Mouse (Mus musculus) c-Kit-negative CD71-positive TER-119-positive erythroid progenitor cells, embryonic 14.5 days (primary cell): ENCODE measurements around the gene Galt.
"Not testable (repeated sequence)": the region's sequence is repeated elsewhere in the genome, so short reads cannot be mapped to it uniquely, and the experiment has no call there.

Experiments used
- DNase-seq: peaks from one replicate; pipeline ENCODE4 v3.0.0-alpha.2; 2013; ENCODE audit warnings: low read depth, low spot score

Gene Galt

DNA sequence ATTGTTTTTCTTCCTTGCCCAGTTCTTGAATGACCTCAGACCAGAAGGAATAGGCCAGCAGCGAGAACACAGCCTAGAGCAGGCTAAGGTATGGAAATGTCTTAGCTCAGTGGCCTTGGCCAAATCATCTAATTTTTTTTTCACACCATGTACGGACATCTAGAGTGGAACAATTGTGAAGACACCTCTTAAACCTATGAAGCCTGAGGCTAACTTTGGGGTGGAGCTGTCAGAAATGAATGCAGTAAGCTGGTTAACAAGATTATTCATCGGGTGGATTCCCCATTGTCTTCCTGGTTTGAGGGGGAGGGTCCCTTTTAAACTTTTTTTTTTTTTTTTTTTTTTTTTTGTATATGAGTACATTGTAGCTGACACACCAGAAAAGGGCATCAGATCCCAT is 19.5 kb downstream of the Galt start:
- DNase-seq: not testable (repeated sequence)

DNA sequence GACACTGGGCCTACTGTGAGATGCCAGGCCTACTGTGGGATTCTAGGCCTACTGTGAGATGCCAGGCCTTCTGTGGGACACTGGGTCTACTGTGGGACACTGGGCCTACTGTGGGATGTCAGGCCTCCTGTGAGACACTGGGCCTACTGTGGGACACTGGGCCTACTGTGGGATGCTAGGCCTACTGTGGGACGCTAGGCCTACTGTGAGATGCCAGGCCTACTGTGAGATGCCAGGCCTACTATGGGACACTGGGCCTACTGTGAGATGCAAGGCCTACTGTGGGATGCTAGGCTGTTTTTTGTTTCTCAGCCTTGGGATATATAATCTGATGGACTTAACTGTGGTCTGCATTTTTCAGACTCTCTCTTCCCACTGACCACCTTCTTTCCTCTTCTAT is 20.8 kb downstream of the Galt start:
- not testable (repeated sequence) for DNase-seq

DNA sequence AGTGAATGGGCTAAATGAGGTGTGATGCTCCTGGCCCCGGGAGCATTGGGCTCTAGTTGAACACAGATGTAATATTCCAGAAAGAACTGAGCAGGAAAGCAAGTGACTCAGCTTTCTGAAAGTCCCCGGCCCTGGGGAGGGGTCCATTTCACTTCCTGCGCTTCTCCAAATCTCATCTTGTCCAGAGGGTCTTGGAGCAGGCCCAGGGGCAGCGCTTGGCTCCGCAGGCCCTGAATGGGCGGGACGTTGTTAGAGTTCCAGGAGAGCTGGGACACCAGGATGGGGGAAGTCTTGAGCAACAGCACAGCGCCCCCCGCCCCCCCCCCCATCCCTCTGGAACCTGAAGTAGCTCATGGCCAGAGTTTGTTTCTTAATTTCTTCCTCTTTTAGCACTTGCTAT is 26.2 kb downstream of the Galt start:
- not testable (repeated sequence) for DNase-seq

DNA sequence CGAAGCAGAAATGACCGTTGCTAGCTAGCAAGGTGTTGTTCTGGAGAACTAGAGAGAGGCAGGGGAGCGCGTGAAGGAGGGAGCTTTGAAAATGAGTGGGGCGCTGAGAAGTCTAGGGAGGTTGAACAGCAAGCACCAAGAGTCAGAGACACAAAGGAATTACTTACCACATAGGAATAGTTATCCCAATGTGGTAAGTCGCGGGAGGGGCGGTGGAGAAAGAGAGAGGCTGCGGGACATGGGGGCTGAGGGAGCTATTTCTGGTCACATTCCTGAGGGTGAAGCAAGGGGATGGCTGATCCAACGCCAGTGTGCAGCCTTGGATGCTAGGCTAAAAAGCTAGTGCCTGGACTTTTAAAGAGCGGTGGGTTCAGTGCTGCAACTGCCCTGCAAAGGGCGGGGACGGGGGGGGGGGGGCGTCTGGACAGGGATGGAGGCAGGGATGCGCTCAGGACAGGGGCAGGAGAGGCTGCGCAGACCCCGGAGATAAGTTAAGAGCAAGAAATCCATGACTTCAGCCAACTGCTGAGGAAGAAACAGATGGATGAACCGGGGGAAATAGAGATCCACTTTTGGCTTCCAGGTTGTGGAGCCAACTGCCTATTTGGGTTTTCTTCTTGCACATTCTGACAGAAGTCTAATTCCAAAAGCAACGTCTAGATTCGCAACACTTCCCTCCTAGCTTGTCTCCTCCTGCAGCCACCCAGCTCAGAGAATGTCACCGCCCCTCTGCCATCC is 26.9 kb downstream of the Galt start:
- DNase-seq: not testable (repeated sequence)

DNA sequence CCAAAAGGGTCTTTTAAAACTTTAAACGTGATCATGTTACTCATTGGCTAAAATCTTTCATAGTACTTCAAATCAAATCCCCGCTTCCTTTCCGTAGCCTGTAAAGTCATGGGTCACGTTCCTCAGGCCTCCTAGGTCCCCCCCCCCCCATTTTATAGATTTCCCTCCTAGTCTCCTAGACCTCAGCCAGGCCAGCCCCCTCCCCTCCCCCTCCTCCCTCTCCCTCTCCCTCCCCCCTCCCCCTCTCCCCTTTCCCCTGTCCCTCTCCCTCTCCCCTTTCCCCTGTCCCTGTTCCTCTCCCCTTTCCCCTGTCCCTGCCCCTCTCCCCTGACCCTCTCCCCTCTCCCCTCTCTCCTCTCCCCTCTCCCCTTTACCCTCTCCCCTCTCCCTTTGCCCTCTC is 27.7 kb downstream of the Galt start:
- not testable (repeated sequence) for DNase-seq

DNA sequence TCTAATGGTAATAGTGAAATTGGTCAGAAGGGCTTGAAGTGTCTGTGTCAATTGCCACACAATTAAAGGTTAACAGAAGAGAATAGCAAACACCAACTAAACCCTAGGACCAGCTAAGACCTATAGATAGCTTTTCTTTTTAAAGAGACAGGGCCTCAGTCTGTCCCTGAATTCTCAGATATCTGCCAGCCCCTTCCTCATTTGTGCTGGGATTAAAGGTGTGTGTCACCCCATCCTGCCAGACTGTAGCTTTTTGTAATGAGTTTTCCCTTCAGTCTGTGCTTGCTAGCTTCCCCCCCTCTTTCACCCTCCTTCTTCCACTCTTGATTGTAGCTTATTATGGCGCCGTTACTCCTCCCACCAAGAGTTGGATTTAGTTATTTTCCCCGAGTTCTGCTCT is 28.2 kb downstream of the Galt start:
- not testable (repeated sequence) for DNase-seq
